Mouse (Mus musculus) c-Kit-negative CD71-positive TER-119-positive erythroid progenitor cells, embryonic 14.5 days (primary cell): ENCODE results near the gene Naa80.
"Not testable (repeated sequence)": the region's sequence is repeated elsewhere in the genome, so short reads cannot be mapped to it uniquely, and the experiment has no call there.

ENCODE experiments used
- DNase-seq: peaks from one replicate; pipeline ENCODE4 v3.0.0-alpha.2; 2013; ENCODE audit warnings: low read depth, low spot score

The Naa80 gene

GRCm38 (mm10) chr9:107550491-107551116, 28.1 kb upstream of the Naa80 start:
- DNase-seq: no peak

DNA sequence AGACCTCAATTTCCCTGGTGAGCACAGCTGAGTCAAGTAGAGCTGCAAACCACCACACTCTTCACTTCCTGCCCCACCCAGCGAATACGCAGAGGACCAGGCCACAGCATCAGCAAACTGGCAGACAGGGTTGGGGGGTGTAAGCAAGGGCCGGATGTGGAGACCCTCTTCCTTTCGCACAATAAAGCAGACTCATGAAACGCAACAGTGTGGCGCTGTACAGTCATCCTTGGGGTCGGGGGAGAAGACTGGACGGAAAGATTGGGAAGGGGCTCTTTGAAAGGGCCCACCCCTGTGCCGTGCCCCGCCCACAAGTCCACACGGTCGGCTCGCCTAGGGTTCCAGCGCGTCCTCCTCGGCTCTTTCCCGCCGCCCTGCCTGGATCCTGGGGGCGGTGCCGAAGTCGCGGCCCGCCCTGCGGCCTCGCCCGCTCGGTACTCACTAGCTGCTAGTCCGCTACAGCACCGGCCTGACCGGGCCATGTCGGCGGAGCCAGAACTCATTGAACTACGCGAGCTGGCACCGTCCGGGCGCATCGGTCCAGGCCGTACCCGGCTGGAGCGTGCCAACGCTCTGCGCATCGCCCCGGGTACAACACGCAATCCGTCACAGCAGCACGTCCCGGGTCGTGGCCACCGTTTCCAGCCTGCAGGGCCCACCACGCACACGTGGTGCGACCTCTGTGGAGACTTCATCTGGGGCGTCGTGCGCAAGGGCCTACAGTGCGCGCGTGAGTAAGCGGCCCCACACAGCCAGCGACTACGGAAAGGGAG, 27.4 kb upstream of the Naa80 start, which contains the start of gene Rassf1:
Gene Rassf1 (plus strand): TSS at position 439 of the 773 bp plus-strand sequence.
- DNase-seq: peak; percentile 60

GRCm38 (mm10) chr9:107551890-107552355, 26.8 kb upstream of the Naa80 start:
- DNase-seq: no peak

GRCm38 (mm10) chr9:107552690-107553393, 25.8 kb upstream of the Naa80 start:
- no peak for DNase-seq

GRCm38 (mm10) chr9:107553541-107554318, 25.0 kb upstream of the Naa80 start:
- no peak for DNase-seq

DNA sequence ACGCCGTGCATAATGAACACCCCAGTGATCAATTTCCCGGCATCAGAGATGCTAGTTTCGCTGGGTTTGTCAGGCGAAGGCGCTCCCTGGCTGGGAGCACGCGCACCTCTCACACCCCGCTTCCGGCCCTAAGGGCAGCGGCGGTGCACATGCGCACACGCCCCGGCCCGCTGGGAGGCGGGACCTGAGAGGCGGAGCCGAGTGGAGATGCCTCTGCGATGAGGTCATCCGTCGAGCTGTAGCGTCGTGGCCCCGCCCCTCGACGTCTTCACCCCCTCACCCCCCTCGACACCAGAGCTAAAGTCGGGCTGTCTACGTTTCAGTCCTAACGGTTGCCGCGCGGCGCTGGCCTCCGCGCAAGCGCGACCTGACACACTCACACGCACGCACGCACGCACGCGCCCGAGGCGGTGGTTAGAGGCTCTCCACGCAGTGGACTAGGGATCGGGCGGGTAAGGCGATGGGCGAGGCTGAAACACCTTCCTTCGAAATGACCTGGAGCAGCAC, 24.3 kb upstream of the Naa80 start:
- peak; percentile 96 for DNase-seq

GRCm38 (mm10) chr9:107555031-107555457, 23.6 kb upstream of the Naa80 start:
- no peak for DNase-seq

DNA sequence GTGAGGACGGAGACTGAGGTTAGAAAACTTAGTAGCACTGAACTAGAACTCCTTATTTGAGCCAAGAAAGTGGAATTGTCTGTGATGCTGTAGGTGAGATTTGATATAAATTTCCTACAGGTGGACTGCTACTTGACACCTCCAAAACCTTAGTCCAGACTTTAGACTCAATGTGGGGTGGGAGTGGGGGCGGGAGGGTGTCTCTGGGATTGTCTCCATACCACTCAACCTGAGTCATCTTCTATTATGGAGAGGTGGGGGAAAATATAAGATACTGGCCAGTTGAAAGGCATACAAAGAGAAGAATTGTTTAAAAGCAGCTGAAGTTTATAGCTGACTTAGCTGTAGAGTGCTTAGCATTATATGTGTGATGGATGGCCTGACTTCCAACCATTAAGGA, 23.0 kb upstream of the Naa80 start:
- DNase-seq: no peak

DNA sequence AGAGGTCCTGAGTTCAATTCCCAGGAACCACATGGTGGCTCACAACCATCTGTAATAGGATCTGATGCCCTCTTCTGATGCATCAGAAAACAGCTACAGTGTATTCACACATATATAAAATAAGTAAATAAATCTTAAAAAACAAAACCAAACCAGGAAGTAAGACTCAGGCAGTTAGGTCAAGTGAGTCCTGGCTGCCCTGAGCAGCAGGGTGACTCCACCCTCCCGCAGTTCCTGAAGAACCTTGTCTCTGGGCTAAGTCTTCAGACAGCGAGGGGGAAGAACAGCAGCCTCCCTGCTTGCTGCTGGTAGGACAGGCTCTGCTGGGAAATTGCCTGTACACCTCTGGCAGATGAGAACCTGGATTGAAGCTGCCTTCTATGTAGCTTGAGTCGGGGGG, 22.3 kb upstream of the Naa80 start:
- DNase-seq: no peak

GRCm38 (mm10) chr9:107563029-107563581, 15.6 kb upstream of the Naa80 start, which contains the start of gene Tusc2:
Gene Tusc2, plus strand, starts transcription at chr9:107563255.
- peak; percentile 84 for DNase-seq

DNA sequence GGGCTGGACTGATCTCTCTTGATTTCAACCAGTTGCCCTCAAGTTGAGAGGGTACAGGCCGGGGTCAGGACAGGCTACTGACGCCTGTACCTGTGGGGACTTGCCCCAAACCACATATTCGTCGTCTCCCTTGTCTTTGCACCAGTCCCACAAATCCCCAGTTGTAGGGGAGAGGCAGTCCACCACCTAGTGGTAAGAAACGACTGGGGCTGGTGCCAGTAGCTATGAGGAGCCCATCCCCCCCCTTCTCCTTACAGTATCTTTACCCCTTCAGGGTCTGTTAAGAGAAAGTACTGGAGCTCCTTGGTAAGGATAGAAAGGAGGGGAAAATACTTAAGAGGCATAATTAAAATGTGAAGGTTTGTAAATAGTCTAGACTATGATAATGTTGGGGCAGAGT, 13.1 kb upstream of the Naa80 start:
- DNase-seq: not testable (repeated sequence)

DNA sequence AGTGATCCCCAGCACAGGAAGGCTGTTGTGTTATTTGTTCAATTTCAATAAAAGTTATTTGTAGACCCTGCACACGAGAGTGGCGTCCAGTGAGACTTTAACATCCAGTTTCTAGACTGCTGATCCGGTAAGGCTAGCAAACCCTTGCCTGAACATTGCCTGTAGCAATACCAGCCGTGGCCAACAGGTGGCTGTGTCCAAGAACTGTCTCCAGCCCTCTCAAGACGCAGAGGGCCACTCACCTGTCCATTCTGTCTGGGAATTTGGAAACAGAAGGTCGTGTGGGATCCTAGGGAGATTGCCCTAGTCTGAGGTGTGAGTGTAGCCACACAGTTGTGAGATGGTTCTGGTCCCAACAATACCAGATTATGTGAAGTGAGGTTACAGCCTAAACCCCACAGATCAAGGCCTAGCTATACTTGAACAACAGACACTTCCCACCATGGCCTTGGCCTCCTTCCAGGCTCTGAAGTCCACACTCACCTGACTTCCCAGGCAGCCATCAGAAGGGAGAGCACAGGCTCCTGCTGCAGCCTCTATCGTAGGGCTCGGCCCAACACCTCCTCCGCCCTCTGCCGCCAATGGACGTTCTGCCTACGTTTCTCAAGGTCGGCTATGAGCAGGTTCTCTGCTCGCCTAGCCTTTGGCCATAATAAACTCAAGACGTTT, 12.5 kb upstream of the Naa80 start:
- DNase-seq: peak; percentile 75

- no peak for DNase-seq
Observed at GRCm38 (mm10) chr9:107566855-107567254, 11.8 kb upstream of the Naa80 start.

- no peak for DNase-seq
Observed at GRCm38 (mm10) chr9:107567702-107568319, 10.9 kb upstream of the Naa80 start, which contains the start of gene Hyal2. Gene Hyal2, plus strand, starts transcription at chr9:107567945.

- DNase-seq: peak; percentile 83
Observed at GRCm38 (mm10) chr9:107568331-107569261, 10.1 kb upstream of the Naa80 start.

- no peak for DNase-seq
Observed at GRCm38 (mm10) chr9:107569270-107569669, 9.4 kb upstream of the Naa80 start.

GRCm38 (mm10) chr9:107570016-107570415, 8.7 kb upstream of the Naa80 start:
- DNase-seq: no peak

DNA sequence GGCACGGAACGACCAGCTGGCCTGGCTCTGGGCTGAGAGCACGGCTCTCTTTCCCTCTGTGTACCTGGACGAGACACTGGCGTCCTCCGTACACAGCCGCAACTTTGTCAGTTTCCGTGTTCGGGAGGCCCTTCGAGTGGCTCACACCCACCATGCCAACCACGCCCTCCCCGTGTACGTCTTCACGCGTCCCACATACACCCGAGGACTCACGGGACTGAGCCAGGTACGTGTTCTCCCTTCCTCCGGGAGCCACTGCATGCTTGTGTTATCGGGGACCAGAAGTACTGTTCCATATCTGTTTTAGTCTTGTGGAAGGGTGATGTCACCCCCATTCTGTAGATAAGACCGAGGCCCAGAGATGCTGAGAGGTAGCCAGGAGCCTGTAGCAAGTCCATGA, 7.8 kb upstream of the Naa80 start:
- DNase-seq: peak; percentile 67
